Mouse (Mus musculus) cerebellum, adult 2 months (tissue): Measurements from ENCODE around the gene Tmem79.

Experiments used
- CTCF ChIP-seq: fragments of 200-500 bp; IDR thresholded peaks from 2 replicates; pipeline ENCODE4 v1.5.1; 2011; ENCODE audit warnings: low read depth, mild to moderate bottlenecking, control low read depth, low read length, moderate library complexity, borderline replicate concordance; ENCODE audit not compliant: insufficient read depth
- POLR2A ChIP-seq: fragments of 200-500 bp; IDR thresholded peaks from 2 replicates; pipeline ENCODE4 v1.6.1; 2011; ENCODE audit warnings: low read length, control low read depth, borderline replicate concordance; ENCODE audit not compliant: insufficient read depth

GRCm38 (mm10) chr3:88352907-88353306, 17.0 kb upstream of the Tmem79 start:
- TF ChIP-seq POLR2A (no peak), CTCF (no peak)
